Mouse (Mus musculus) ES-Bruce4 (cell line): ENCODE data around the gene Lta. TPM values are rescaled to one million over a fixed set of nuclear protein-coding genes. Genes with fewer than 3 reads are reported as not detected.

Experiments used
- H3K27ac ChIP-seq: 2 replicates; pipeline ENCODE4 v1.5.1; 2012; ENCODE audit warnings: low read length, inconsistent platforms; ENCODE audit not compliant: insufficient read depth
- H3K27me3 ChIP-seq: 2 replicates; pipeline ENCODE4 v1.6.1; 2012; ENCODE audit warnings: mild to moderate bottlenecking, low read length, inconsistent platforms; ENCODE audit not compliant: control insufficient read depth, poor library complexity, insufficient read depth, severe bottlenecking
- H3K36me3 ChIP-seq: 2 replicates; pipeline ENCODE4 v1.6.1; 2012; ENCODE audit warnings: inconsistent platforms, mild to moderate bottlenecking, low read length, moderate library complexity; ENCODE audit not compliant: control insufficient read depth, poor library complexity, insufficient read depth, severe bottlenecking
- H3K4me1 ChIP-seq: one replicate; pipeline ENCODE4 v1.8.1; 2011; ENCODE audit warnings: low read length; ENCODE audit not compliant: control insufficient read depth, insufficient read depth
- H3K4me3 ChIP-seq: 2 replicates; pipeline ENCODE4 v1.5.1; 2011; ENCODE audit warnings: low read depth, mild to moderate bottlenecking, low read length
- H3K9ac ChIP-seq: 2 replicates; pipeline ENCODE4 v1.6.1; 2012; ENCODE audit warnings: low read depth, mild to moderate bottlenecking, inconsistent platforms; ENCODE audit not compliant: poor library complexity, severe bottlenecking
- H3K9me3 ChIP-seq: replicated peaks from 2 replicates; pipeline ENCODE4 v1.6.1; 2012; ENCODE audit warnings: mild to moderate bottlenecking, low read length, inconsistent platforms; ENCODE audit not compliant: control insufficient read depth, poor library complexity, insufficient read depth, severe bottlenecking
- CTCF ChIP-seq: IDR thresholded peaks from one replicate; pipeline ENCODE4 v1.8.1; 2011; ENCODE audit warnings: low read depth, low read length
- EP300 ChIP-seq: IDR thresholded peaks from 2 replicates; pipeline ENCODE4 v1.6.1; 2011; ENCODE audit warnings: low read depth, low read length; ENCODE audit not compliant: insufficient read depth
- POLR2A ChIP-seq: IDR thresholded peaks from one replicate; pipeline ENCODE4 v1.8.1; 2011; ENCODE audit warnings: low read length; ENCODE audit not compliant: insufficient read depth
- polyA plus RNA-seq: library from polyadenylated mRNA; stranded (reverse); fragments of >200 nt; gene quantifications from 2 replicates; pipeline ENCODE4 v1.2.4, GENCODE M21; 2011; ENCODE audit warnings: low read depth; ENCODE audit not compliant: missing spikeins, insufficient read depth, insufficient read length

The Lta gene
- polyA plus RNA-seq, 1 experiment = not detected

DNA sequence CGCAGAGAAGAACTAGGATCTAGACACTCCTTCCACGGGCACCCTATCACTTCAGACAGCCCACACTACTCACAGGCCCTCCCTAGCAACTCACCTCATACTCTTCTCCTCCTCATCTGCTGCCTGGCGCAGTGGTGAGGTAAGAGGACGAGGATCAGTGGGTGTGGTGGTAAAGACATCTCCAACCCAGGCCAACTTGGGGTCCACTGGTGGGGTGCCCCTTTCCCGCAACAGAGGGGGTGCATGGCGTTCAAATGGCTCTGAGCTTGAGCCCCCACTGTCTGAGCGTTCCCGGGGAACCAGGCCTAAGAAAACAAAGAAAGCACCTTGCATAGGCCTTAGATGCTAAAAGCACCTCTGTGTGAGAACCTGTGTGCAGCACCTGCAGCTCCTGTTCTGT, 47.9 kb downstream of the Lta start:
- no peak overlapping the region for H3K4me3 ChIP-seq
- H3K9me3 ChIP-seq = no peaks in the 10 kb centered on the region
- TF ChIP-seq EP300 (no peak), POLR2A (no peak)
- no peak overlapping the region for H3K27ac ChIP-seq
- H3K4me1 ChIP-seq = no peaks in the 10 kb centered on the region
- H3K9ac ChIP-seq = no peak overlapping the region
- H3K36me3 ChIP-seq = peaks cover 100% of the 10 kb centered on the region
- H3K27me3 ChIP-seq = no peaks in the 10 kb centered on the region

DNA sequence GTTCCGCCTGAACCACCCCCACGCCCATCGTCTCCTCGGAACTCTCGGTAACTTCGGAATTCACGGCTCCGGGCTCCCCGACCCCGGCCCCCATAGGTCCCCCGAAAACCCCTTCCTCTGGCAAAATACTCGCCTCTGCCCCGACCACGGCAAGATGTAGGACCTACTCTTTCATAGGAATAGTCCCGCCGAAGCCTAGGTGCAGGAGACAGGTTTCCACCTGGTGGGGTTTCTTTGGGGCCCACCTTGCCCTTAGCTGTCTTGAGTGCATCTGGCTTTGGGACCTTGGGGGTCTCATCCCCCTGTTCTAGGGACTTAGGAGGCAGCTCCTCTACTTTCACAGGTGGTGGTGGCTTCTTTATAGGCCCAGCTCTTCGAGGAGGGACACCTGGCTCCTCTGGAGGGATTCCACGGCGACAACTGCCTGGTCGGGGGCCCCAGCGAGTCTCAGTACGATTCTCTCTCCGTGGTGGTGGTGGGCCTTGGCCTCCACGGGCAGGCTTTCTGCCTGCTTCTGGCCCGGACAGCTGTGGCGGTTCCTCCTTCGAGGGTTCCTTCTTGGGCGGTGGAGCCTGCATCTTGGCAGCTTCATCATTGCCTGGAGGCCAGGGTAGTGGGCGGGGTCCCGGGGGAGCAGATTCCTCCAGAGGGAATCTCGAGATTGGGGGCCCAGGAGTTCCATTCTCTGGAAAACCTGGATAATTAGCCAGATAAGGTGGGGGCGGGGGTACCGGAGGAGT, 48.5 kb downstream of the Lta start:
- H3K4me3 ChIP-seq = no peak overlapping the region
- TF ChIP-seq EP300 (no peak), POLR2A (no peak), CTCF (no peak)
- H3K4me1 ChIP-seq = no peaks in the 10 kb centered on the region
- no peaks in the 10 kb centered on the region for H3K27me3 ChIP-seq
- no peak overlapping the region for H3K27ac ChIP-seq
- no peaks in the 10 kb centered on the region for H3K9me3 ChIP-seq
- H3K36me3 ChIP-seq = peaks cover 99% of the 10 kb centered on the region
- H3K9ac ChIP-seq = no peak overlapping the region

DNA sequence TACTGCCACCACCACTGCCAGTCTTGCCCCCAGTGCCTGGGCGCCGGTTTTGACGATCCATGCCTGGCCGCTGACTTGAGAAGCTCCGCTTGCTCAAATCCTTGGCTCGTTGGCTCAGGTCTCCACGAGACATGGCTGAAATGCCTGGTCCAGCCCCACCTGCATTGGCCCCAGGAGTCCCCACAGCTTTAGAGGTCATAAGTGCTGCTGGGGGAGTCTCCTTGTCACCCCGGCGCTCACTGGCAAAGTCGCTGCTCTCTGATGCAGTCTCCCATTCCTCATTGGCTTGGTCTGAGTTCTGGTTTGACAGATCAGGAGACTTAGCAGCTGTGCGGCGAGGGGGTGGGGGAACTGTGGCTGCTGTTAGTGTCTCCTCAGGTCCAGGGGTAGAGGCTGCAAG, 49.7 kb downstream of the Lta start:
- Histone ChIP-seq H3K9ac (no peak overlapping the region), H3K4me3 (no peak overlapping the region), H3K4me1 (no peaks in the 10 kb centered on the region), H3K27ac (no peak overlapping the region), H3K36me3 (peaks cover 98% of the 10 kb centered on the region), H3K9me3 (no peaks in the 10 kb centered on the region), H3K27me3 (no peaks in the 10 kb centered on the region)
- no peak for TF ChIP-seq CTCF
- no peak for TF ChIP-seq EP300
- TF ChIP-seq POLR2A = no peak

DNA sequence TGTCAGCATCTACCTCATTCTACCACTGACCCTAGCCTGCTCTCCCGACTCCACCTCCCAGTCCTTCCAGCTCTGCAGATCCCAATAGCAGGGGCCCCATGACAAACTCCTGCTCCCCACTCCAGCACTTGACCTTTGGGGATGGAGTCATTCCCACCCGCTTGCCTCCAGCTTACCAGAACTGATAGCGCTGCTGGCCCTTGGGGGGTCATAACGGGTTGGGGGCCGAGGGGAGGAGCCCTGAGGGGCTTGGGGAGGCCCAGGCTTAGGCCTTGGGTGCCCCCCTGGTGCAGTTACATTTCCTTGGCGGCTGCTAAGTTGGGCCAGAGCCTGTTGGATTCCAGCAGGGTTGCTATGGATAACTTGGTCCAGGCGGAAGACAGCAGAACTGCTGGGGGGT, 50.5 kb downstream of the Lta start:
- H3K36me3 ChIP-seq = peaks cover 98% of the 10 kb centered on the region
- no peaks in the 10 kb centered on the region for H3K27me3 ChIP-seq
- H3K4me1 ChIP-seq = no peaks in the 10 kb centered on the region
- H3K4me3 ChIP-seq = no peak overlapping the region
- no peak overlapping the region for H3K9ac ChIP-seq
- H3K27ac ChIP-seq = no peak overlapping the region
- H3K9me3 ChIP-seq = no peaks in the 10 kb centered on the region
- TF ChIP-seq EP300 = no peak
- TF ChIP-seq POLR2A = no peak
- no peak for TF ChIP-seq CTCF

DNA sequence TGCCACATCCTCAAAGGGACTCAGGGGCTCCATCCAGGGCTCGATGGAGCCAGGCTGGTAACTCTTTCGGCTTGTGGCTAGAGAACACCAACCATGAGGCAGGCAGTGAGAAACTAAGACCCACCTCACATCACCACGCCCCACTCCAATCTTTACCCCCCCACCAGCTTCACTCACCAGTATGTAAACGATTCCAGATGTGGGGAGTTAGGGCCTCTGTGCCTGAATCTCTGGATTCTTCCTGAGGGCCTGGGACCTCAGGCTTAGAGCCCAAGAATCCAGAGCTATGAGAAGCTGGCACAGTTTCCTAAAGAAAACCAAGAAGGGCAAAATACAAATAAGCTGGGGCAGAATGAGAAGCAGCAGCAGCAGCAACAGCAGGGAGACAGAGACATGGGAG, 51.2 kb downstream of the Lta start:
- Histone ChIP-seq H3K9ac (no peak overlapping the region), H3K27me3 (no peaks in the 10 kb centered on the region), H3K9me3 (no peaks in the 10 kb centered on the region)

More for the DNA sequence above, 51.2 kb downstream of the Lta start:
- TF ChIP-seq EP300 (no peak), POLR2A (no peak), CTCF (no peak)
- H3K27ac ChIP-seq = no peak overlapping the region
- no peak overlapping the region for H3K4me3 ChIP-seq
- peaks cover 98% of the 10 kb centered on the region for H3K36me3 ChIP-seq
- no peaks in the 10 kb centered on the region for H3K4me1 ChIP-seq

Other genes with a start within 250 kb of the Lta start
- 2.6 and 3.0 TPM in 2 replicates for gene Hspa1b, start 246.1 kb downstream of the Lta start, polyA plus RNA-seq
- not detected in 2 replicates for gene Gm20481, start 235.4 kb downstream of the Lta start, polyA plus RNA-seq
- 1.9 and 2.5 TPM in 2 replicates for gene Hspa1a, start 233.2 kb downstream of the Lta start, polyA plus RNA-seq
- gene Hspa1l, start 232.6 kb downstream of the Lta start, polyA plus RNA-seq = 0.25 TPM in 1 of 2 replicates, not detected in the other
- 163 and 166 TPM in 2 replicates for gene Lsm2, start 223.5 kb downstream of the Lta start, polyA plus RNA-seq
- 108 and 123 TPM in 2 replicates for gene Vars, start 204.4 kb downstream of the Lta start, polyA plus RNA-seq
- gene Vwa7, start 188.8 kb downstream of the Lta start, polyA plus RNA-seq = 0.30 and 0.33 TPM in 2 replicates
- 1.7 and 3.9 TPM in 2 replicates for gene Sapcd1, start 177.3 kb downstream of the Lta start, polyA plus RNA-seq
- 6.7 and 7.4 TPM in 2 replicates for gene Msh5, start 158.6 kb downstream of the Lta start, polyA plus RNA-seq
- 173 and 182 TPM in 2 replicates for gene Clic1, start 155.4 kb downstream of the Lta start, polyA plus RNA-seq
- 92.5 and 101 TPM in 2 replicates for gene Ddah2, start 146.3 kb downstream of the Lta start, polyA plus RNA-seq
- gene Ly6g6c, start 140.0 kb downstream of the Lta start, polyA plus RNA-seq = 3.7 and 4.0 TPM in 2 replicates
- gene Mpig6b, start 139.2 kb downstream of the Lta start, polyA plus RNA-seq = 2.8 and 3.3 TPM in 2 replicates
- gene Ly6g6e, start 128.4 kb downstream of the Lta start, polyA plus RNA-seq = 27.5 and 31.2 TPM in 2 replicates
- gene Ly6g6d, start 127.3 kb downstream of the Lta start, polyA plus RNA-seq = 1.3 and 1.9 TPM in 2 replicates
- gene Ly6g6f, start 119.7 kb downstream of the Lta start, polyA plus RNA-seq = not detected in 2 replicates
- gene Abhd16a, start 116.1 kb downstream of the Lta start, polyA plus RNA-seq = 12.7 and 15.6 TPM in 2 replicates
- not detected in 2 replicates for gene Ly6g5c, start 97.1 kb downstream of the Lta start, polyA plus RNA-seq
- not detected in 2 replicates for gene Ly6g5b, start 89.9 kb downstream of the Lta start, polyA plus RNA-seq
- gene Gpank1, start 83.9 kb downstream of the Lta start, polyA plus RNA-seq = 18.9 and 19.1 TPM in 2 replicates
- 146 and 173 TPM in 2 replicates for gene Csnk2b, start 83.3 kb downstream of the Lta start, polyA plus RNA-seq
- gene D17H6S53E, start 79.0 kb downstream of the Lta start, polyA plus RNA-seq = 4.3 and 8.1 TPM in 2 replicates
- gene Apom, start 73.3 kb downstream of the Lta start, polyA plus RNA-seq = not detected in 2 replicates
- gene Bag6, start 70.2 kb downstream of the Lta start, polyA plus RNA-seq = 231 and 262 TPM in 2 replicates
- 236 and 256 TPM in 2 replicates for gene Prrc2a, start 40.5 kb downstream of the Lta start, polyA plus RNA-seq
- 2.1 TPM in 1 of 2 replicates, not detected in the other for gene Aif1, start 29.3 kb downstream of the Lta start, polyA plus RNA-seq
- 2.3 and 2.5 TPM in 2 replicates for gene Lst1, start 16.9 kb downstream of the Lta start, polyA plus RNA-seq
- 10.7 and 14.2 TPM in 2 replicates for gene Ltb, start 10.9 kb downstream of the Lta start, polyA plus RNA-seq
- not detected in 2 replicates for gene Tnf, start 3.3 kb downstream of the Lta start, polyA plus RNA-seq
- not detected in 2 replicates for gene Gm16181, start 15.5 kb upstream of the Lta start, polyA plus RNA-seq
- 2.3 and 4.2 TPM in 2 replicates for gene Atp6v1g2, start 28.3 kb upstream of the Lta start, polyA plus RNA-seq
- gene Nfkbil1, start 30.4 kb upstream of the Lta start, polyA plus RNA-seq = 7.9 and 12.5 TPM in 2 replicates
- 245 and 258 TPM in 2 replicates for gene Ddx39b, start 36.4 kb upstream of the Lta start, polyA plus RNA-seq
- 19.8 and 23.1 TPM in 2 replicates for gene H2-D1, start 57.4 kb upstream of the Lta start, polyA plus RNA-seq
- gene H2-Q1, start 115.1 kb upstream of the Lta start, polyA plus RNA-seq = not detected in 2 replicates
- gene H2-Q2, start 136.9 kb upstream of the Lta start, polyA plus RNA-seq = 5.6 and 5.8 TPM in 2 replicates
- gene H2-Q4, start 174.3 kb upstream of the Lta start, polyA plus RNA-seq = 10.0 and 11.6 TPM in 2 replicates
- 2.1 and 2.2 TPM in 2 replicates for gene H2-Q6, start 219.5 kb upstream of the Lta start, polyA plus RNA-seq
- 4.9 and 5.0 TPM in 2 replicates for gene H2-Q7, start 233.8 kb upstream of the Lta start, polyA plus RNA-seq